ENCODE assay signal across 8 mouse cellular contexts in genomic region chr12:71136130-71136973, GRCm38 (mm10). TPM values are rescaled to one million over a fixed set of nuclear protein-coding genes. Genes with fewer than 3 reads are reported as not detected.
A peak's percentile ranks its signal among the peaks of the same experiment; 100 is the strongest.
DNase-seq lines count a peak whose midpoint lies in the region; ATAC-seq and TF ChIP-seq lines count a peak whose summit lies in the region.

Timm9 (minus strand) TSS chr12:71136684.
2700049A03Rik (plus strand) TSS chr12:71136848.

- H3K4me2 ChIP-seq in kidney, embryonic 14.5 days (replicated peaks; ENCODE audit: low read depth, low read length), result peak within 1 kb of the TSS; percentile 82
- peak within 1 kb of the TSS; percentile 68 for H3K4me2 ChIP-seq in limb, embryonic 14.5 days (replicated peaks; ENCODE audit: low read depth, low read length, severe bottlenecking)
- H3K4me2 ChIP-seq in midbrain, embryonic 16.5 days (ENCODE audit: low read length), result peak within 1 kb of the TSS; percentile 84

- H3K4me1 ChIP-seq in bone marrow, adult 2 months (ENCODE audit: control insufficient read depth, insufficient read depth, low read length), result no peaks in the 10 kb centered on the region; the same call in 1 of the 2 replicates
- peaks cover 5% of the 10 kb centered on the region; the same call in 1 of the 2 replicates for H3K4me1 ChIP-seq in embryonic fibroblast, embryonic 13.5 days (ENCODE audit: control insufficient read depth, insufficient read depth, low read length)
- peaks cover 12% of the 10 kb centered on the region for H3K4me1 ChIP-seq in kidney, embryonic 14.5 days (ENCODE audit: control insufficient read depth, insufficient read depth, low read length)
- H3K4me1 ChIP-seq in limb, embryonic 14.5 days (ENCODE audit: control insufficient read depth, insufficient read depth, low read length), result peaks cover 10% of the 10 kb centered on the region
- peaks cover 30% of the 10 kb centered on the region for H3K4me1 ChIP-seq in midbrain, embryonic 16.5 days (ENCODE audit: control insufficient read depth, insufficient read depth, low read length)

- peak; percentile 61; the same call in 1 of the 2 replicates for TF ChIP-seq POLR2A in bone marrow, adult 2 months (IDR thresholded peaks at IDR 0.05; ENCODE audit: borderline replicate concordance, control insufficient read depth, low read depth, low read length)
- TF ChIP-seq POLR2A in embryonic fibroblast, embryonic 13.5 days (IDR thresholded peaks at IDR 0.05; ENCODE audit: low read depth, low read length), result peak; percentile 89
- TF ChIP-seq POLR2A in limb, embryonic 14.5 days (IDR thresholded peaks at IDR 0.05; ENCODE audit: borderline replicate concordance, extremely low read depth, insufficient read depth, insufficient read length), result peak; percentile 51; the same call in 1 of the 2 replicates

- H3K36me3 ChIP-seq in kidney, embryonic 14.5 days (ENCODE audit: control insufficient read depth, insufficient read depth, low read length), result peaks cover 35% of the 10 kb centered on the region
- peaks cover 33% of the 10 kb centered on the region for H3K36me3 ChIP-seq in limb, embryonic 14.5 days (ENCODE audit: control insufficient read depth, insufficient read depth, low read length)
- peaks cover 9% of the 10 kb centered on the region for H3K36me3 ChIP-seq in midbrain, embryonic 16.5 days (ENCODE audit: control insufficient read depth, insufficient read depth, low read length)

- H3K4me3 ChIP-seq in bone marrow, adult 2 months (replicated peaks; ENCODE audit: control insufficient read depth, low read depth, low read length), result peak within 1 kb of the TSS; percentile 87
- H3K4me3 ChIP-seq in embryonic fibroblast, embryonic 13.5 days (ENCODE audit: insufficient read depth, low read length), result peak within 1 kb of the TSS; percentile 84
- peak within 1 kb of the TSS; percentile 71 for H3K4me3 ChIP-seq in kidney, embryonic 14.5 days (ENCODE audit: low read length)
- peak within 1 kb of the TSS; percentile 89 for H3K4me3 ChIP-seq in limb, embryonic 14.5 days (replicated peaks; ENCODE audit: low read length)
- H3K4me3 ChIP-seq in midbrain, embryonic 16.5 days (ENCODE audit: low read depth, low read length), result peak within 1 kb of the TSS; percentile 96

- no peaks in the 10 kb centered on the region for H3K9me3 ChIP-seq in kidney, embryonic 14.5 days (ENCODE audit: control insufficient read depth, low read length)
- no peaks in the 10 kb centered on the region for H3K9me3 ChIP-seq in limb, embryonic 14.5 days (ENCODE audit: control insufficient read depth, low read length)
- H3K9me3 ChIP-seq in midbrain, embryonic 16.5 days (replicated peaks; ENCODE audit: control insufficient read depth, low read length, poor library complexity, severe bottlenecking), result no peaks in the 10 kb centered on the region

- peak; percentile 81 to 86 for DNase-seq in B cell, adult 2 months
- peak; percentile 72 to 88 for DNase-seq in heart, adult 9 months (ENCODE audit: low spot score in 2 of 2)
- DNase-seq in limb, embryonic 14.5 days (ENCODE audit: low spot score), result peak; percentile 79
- DNase-seq in spleen, postnatal 10 days (ENCODE audit: low spot score in 2 of 2), result peak; percentile 78 to 79

- no peaks in the 10 kb centered on the region for H3K27me3 ChIP-seq in kidney, embryonic 14.5 days (ENCODE audit: control insufficient read depth, insufficient read depth, low read length)
- no peaks in the 10 kb centered on the region for H3K27me3 ChIP-seq in limb, embryonic 14.5 days (ENCODE audit: control insufficient read depth, insufficient read depth, low read length)
- no peaks in the 10 kb centered on the region for H3K27me3 ChIP-seq in midbrain, embryonic 16.5 days (ENCODE audit: control insufficient read depth, insufficient read depth, low read depth, low read length)

- peak within 1 kb of the TSS; percentile 63 for H3K27ac ChIP-seq in bone marrow, adult 2 months (ENCODE audit: control insufficient read depth, insufficient read depth, low read depth, low read length, poor library complexity)
- peak within 1 kb of the TSS; percentile 52; the same call in 1 of the 2 replicates for H3K27ac ChIP-seq in embryonic fibroblast, embryonic 13.5 days (ENCODE audit: insufficient read depth, low read length)
- peak within 1 kb of the TSS; percentile 65; the same call in 1 of the 2 replicates for H3K27ac ChIP-seq in kidney, embryonic 14.5 days (ENCODE audit: low read depth, low read length)
- H3K27ac ChIP-seq in limb, embryonic 14.5 days (replicated peaks; ENCODE audit: low read depth, low read length), result peak within 1 kb of the TSS; percentile 40
- H3K27ac ChIP-seq in midbrain, embryonic 16.5 days (ENCODE audit: low read length), result peak within 1 kb of the TSS; percentile 78

- peak; percentile 91 for ATAC-seq in kidney, embryonic 14.5 days (ENCODE audit: low FRiP score, low TSS enrichment)
- peak; percentile 89 for ATAC-seq in limb, embryonic 14.5 days (ENCODE audit: low FRiP score, low read depth)
- ATAC-seq in midbrain, embryonic 16.5 days, result peak; percentile 95

- H3K9ac ChIP-seq in kidney, embryonic 14.5 days (ENCODE audit: low read depth, low read length), result peak within 1 kb of the TSS; percentile 87
- H3K9ac ChIP-seq in limb, embryonic 14.5 days (ENCODE audit: low read depth, low read length, severe bottlenecking), result peak within 1 kb of the TSS; percentile 89
- peak within 1 kb of the TSS; percentile 93 for H3K9ac ChIP-seq in midbrain, embryonic 16.5 days (ENCODE audit: low read depth, low read length)

- TF ChIP-seq CTCF in bone marrow, adult 2 months (IDR thresholded peaks at IDR 0.05; ENCODE audit: control insufficient read depth, insufficient read depth, low read length), result no peak
- no peak; the same call in 1 of the 2 replicates for TF ChIP-seq CTCF in embryonic fibroblast, embryonic 13.5 days (IDR thresholded peaks at IDR 0.05; ENCODE audit: borderline replicate concordance, insufficient read depth, low read length)

- WGBS in bone marrow, adult 2 months, result under 1% methylated on average over 52 of the region's 52 CpGs
- under 1% methylated on average over 52 of the region's 52 CpGs for WGBS in kidney, embryonic 14.5 days
- under 1% methylated on average over 45 of the region's 52 CpGs for WGBS in limb, embryonic 14.5 days
- WGBS in midbrain, embryonic 16.5 days, result under 1% methylated on average over 51 of the region's 52 CpGs

RNA-seq across cellular contexts. Expression of gene Timm9, which starts in this region (rescaled TPM):
- polyA plus RNA-seq in bone marrow, adult 2 months (2011; ENCODE audit: insufficient read depth, insufficient read length, low replicate concordance, missing spikeins), result 14.1 and 27.3 TPM in 2 replicates
- 34.0 and 35.6 TPM in 2 replicates for polyA plus RNA-seq in embryonic fibroblast, embryonic 13.5 days (2011; ENCODE audit: insufficient read length, low read depth, missing spikeins)
- 90.7 and 114 TPM in 2 replicates for polyA plus RNA-seq in kidney, embryonic 14.5 days (2014; fragmentation: Nextera tagmentation; extraction: Ambion mirVana)
- 39.1 and 53.6 TPM in 2 replicates for polyA plus RNA-seq in limb, embryonic 14.5 days (2012; rRNA removed)
- polyA plus RNA-seq in limb, embryonic 14.5 days (2014; fragmentation: Nextera tagmentation; extraction: Ambion mirVana), result 73.3 and 74.3 TPM in 2 replicates
- 106 and 107 TPM in 2 replicates for polyA plus RNA-seq in midbrain, embryonic 16.5 days (2015; fragmentation: Nextera tagmentation; extraction: Ambion mirVana)

RNA-seq across cellular contexts. Expression of gene 2700049A03Rik, which starts in this region (rescaled TPM):
- polyA plus RNA-seq in bone marrow, adult 2 months (2011; ENCODE audit: insufficient read depth, insufficient read length, low replicate concordance, missing spikeins), result 3.3 and 5.9 TPM in 2 replicates
- 7.0 and 7.1 TPM in 2 replicates for polyA plus RNA-seq in embryonic fibroblast, embryonic 13.5 days (2011; ENCODE audit: insufficient read length, low read depth, missing spikeins)
- 13.7 and 19.8 TPM in 2 replicates for polyA plus RNA-seq in kidney, embryonic 14.5 days (2014; fragmentation: Nextera tagmentation; extraction: Ambion mirVana)
- polyA plus RNA-seq in limb, embryonic 14.5 days (2012; rRNA removed), result 8.5 and 9.5 TPM in 2 replicates
- 12.5 and 18.8 TPM in 2 replicates for polyA plus RNA-seq in limb, embryonic 14.5 days (2014; fragmentation: Nextera tagmentation; extraction: Ambion mirVana)
- polyA plus RNA-seq in midbrain, embryonic 16.5 days (2015; fragmentation: Nextera tagmentation; extraction: Ambion mirVana), result 11.1 and 12.3 TPM in 2 replicates

Comparison
In these comparisons a context has a peak if more than half of its experiments do, and no peak if none do; other contexts are left out.
1. Peak in every context shown above with its lines: DNase-seq, ATAC-seq, H3K4me3 ChIP-seq and H3K27ac ChIP-seq.